Mouse (Mus musculus) limb, embryonic 15.5 days (tissue): ENCODE results near the gene Oas1g. TPM values are rescaled to one million over a fixed set of nuclear protein-coding genes. Genes with fewer than 3 reads are reported as not detected.

ENCODE experiments used
- ATAC-seq: fragments of 200-750 bp; cut with Nextera tagmentation; 2 replicates; pipeline ENCODE4 v1.8.0; 2017; ENCODE audit warnings: low read depth, moderate TSS enrichment; ENCODE audit not compliant: insufficient number of reproducible peaks, low FRiP score, low TSS enrichment
- H3K27ac ChIP-seq: fragments of 300-500 bp; sonication (generic); 2 replicates; pipeline ENCODE4 v1.5.1; 2015; ENCODE audit warnings: moderate library complexity, mild to moderate bottlenecking, inconsistent platforms
- H3K27me3 ChIP-seq: fragments of 300-500 bp; sonication (generic); 2 replicates; pipeline ENCODE4 v1.6.1; 2015; ENCODE audit warnings: inconsistent platforms
- H3K36me3 ChIP-seq: fragments of 300-500 bp; sonication (generic); 2 replicates; pipeline ENCODE4 v1.6.1; 2015; ENCODE audit warnings: inconsistent platforms
- H3K4me1 ChIP-seq: fragments of 300-500 bp; sonication (generic); 2 replicates; pipeline ENCODE4 v1.6.1; 2015; ENCODE audit warnings: inconsistent platforms
- H3K4me2 ChIP-seq: fragments of 300-500 bp; sonication (generic); 2 replicates; pipeline ENCODE4 v1.6.1; 2015; ENCODE audit warnings: mild to moderate bottlenecking, inconsistent platforms
- H3K4me3 ChIP-seq: fragments of 300-500 bp; sonication (generic); 2 replicates; pipeline ENCODE4 v1.5.1; 2015; ENCODE audit warnings: mild to moderate bottlenecking, inconsistent platforms
- H3K9ac ChIP-seq: fragments of 300-500 bp; sonication (generic); 2 replicates; pipeline ENCODE4 v1.6.1; 2015; ENCODE audit warnings: inconsistent platforms
- H3K9me3 ChIP-seq: fragments of 300-500 bp; sonication (generic); 2 replicates; pipeline ENCODE4 v1.6.1; 2016; ENCODE audit warnings: inconsistent platforms
- WGBS: fragments of 180-500 bp; shearing (Covaris S2); methylation state at CpG from one replicate; pipeline ENCODE4 v1.1.7; 2015; 5-methylcytosine and 5-hydroxymethylcytosine counted together
- microRNA-seq: library from miRNA; unstranded; fragments of <30 nt; microRNA quantifications from one replicate; pipeline ENCODE4, GENCODE M21; 2016
- polyA plus RNA-seq: library from polyadenylated mRNA; unstranded; fragments of >200 nt; fragmentation: Nextera tagmentation; extraction: Ambion mirVana; gene quantifications from 2 replicates; pipeline ENCODE4 v1.2.1, GENCODE M21; 2015

Oas1g gene
- polyA plus RNA-seq, 1 experiment from 2014 or later = 0.81 TPM

DNA sequence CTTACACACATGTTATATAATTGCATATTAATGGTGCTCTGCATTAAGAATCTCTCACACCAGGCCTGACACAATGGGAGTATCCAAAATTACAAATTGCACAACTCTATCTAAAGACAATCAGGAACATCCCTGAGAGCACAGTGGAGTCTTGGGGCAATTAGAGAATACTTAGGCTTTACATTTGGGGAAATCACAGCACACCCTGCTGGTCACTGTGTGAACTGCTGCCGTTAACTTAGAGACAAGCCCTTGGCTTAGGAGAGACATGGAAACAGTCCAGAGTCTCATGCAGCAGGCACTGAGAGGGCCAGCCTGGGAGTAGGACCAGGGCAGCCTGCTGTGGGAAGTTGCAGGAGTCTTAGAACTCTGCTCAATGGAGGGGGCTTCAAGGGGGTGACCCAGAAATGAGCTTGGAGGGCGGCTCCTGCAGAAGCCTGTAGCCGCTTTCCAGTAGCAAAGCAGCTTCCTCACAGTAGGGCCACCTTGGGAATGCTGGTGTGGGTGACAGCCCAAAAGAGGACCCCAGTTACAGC, 37.7 kb downstream of the Oas1g start:
- Histone ChIP-seq H3K27ac (no peak overlapping the region), H3K4me3 (no peak overlapping the region)

DNA sequence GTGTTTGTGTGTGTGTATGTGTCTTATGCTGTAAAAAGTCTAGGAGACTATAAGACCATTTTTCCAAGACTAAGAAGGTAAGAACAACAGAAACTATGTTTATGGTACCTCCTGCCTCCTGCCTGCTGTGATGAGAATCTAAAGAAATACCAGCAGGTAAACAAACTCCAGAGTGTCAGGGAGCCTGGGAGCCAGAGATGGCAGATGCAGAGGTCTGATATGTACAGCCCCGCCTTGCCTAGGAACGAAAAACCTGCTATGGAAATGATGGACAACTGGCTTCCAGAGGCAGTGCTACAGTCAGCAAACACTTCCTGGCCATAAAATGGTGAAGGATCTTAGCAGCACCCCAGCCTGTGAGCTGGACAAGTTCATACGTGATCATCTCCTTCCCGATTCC, 40.3 kb downstream of the Oas1g start, which contains the start of gene Oas1f:
Oas1f (plus strand) TSS at position 301 of the 400 bp plus-strand sequence.
- ATAC-seq = no peak

More for the DNA sequence above, 37.7 kb downstream of the Oas1g start:
- Histone ChIP-seq H3K4me2 (no peak overlapping the region), H3K9me3 (no peaks in the 10 kb centered on the region), H3K4me1 (peaks cover 11% of the 10 kb centered on the region), H3K36me3 (no peaks in the 10 kb centered on the region), H3K9ac (no peak overlapping the region), H3K27me3 (no peaks in the 10 kb centered on the region)
- WGBS = 63% methylated on average over 3 of the region's 3 CpGs
- no peak for ATAC-seq

GRCm38 (mm10) chr5:120844713-120845112, 42.7 kb downstream of the Oas1g start:
- Histone ChIP-seq H3K9ac (no peak overlapping the region), H3K9me3 (no peaks in the 10 kb centered on the region), H3K36me3 (no peaks in the 10 kb centered on the region), H3K4me2 (no peak overlapping the region), H3K4me3 (no peak overlapping the region), H3K4me1 (peaks cover 11% of the 10 kb centered on the region), H3K27me3 (no peaks in the 10 kb centered on the region), H3K27ac (peak overlapping the region; percentile 69)
- ATAC-seq = 0 out of 2 replicates have a peak, but pooled peaks have one; percentile 57
- WGBS = 21% methylated on average over 3 of the region's 3 CpGs

More for the DNA sequence above, 40.3 kb downstream of the Oas1g start, which contains the start of gene Oas1f:
- Histone ChIP-seq H3K27me3 (no peaks in the 10 kb centered on the region), H3K4me3 (no peak within 1 kb of the TSS), H3K27ac (no peak within 1 kb of the TSS), H3K9me3 (no peaks in the 10 kb centered on the region), H3K4me1 (peaks cover 11% of the 10 kb centered on the region), H3K4me2 (no peak within 1 kb of the TSS), H3K36me3 (no peaks in the 10 kb centered on the region), H3K9ac (no peak within 1 kb of the TSS)
- 60% methylated on average over 4 of the region's 4 CpGs for WGBS

- no peak for ATAC-seq
- no peak overlapping the region for H3K27ac ChIP-seq
- 7% methylated on average over 8 of the region's 8 CpGs for WGBS
Measured at GRCm38 (mm10) chr5:120836731-120837585, 50.5 kb downstream of the Oas1g start.

GRCm38 (mm10) chr5:120833335-120834280, 53.8 kb downstream of the Oas1g start:
- Histone ChIP-seq H3K9ac (no peak overlapping the region), H3K36me3 (no peaks in the 10 kb centered on the region), H3K9me3 (no peaks in the 10 kb centered on the region), H3K4me1 (no peaks in the 10 kb centered on the region), H3K27me3 (peaks cover 13% of the 10 kb centered on the region; the same call in 1 of the 2 replicates), H3K27ac (no peak overlapping the region), H3K4me2 (no peak overlapping the region), H3K4me3 (no peak overlapping the region)
- no peak for ATAC-seq
- WGBS = 13% methylated on average over 17 of the region's 17 CpGs

More at GRCm38 (mm10) chr5:120836731-120837585, 50.5 kb downstream of the Oas1g start:
- Histone ChIP-seq H3K27me3 (peaks cover 13% of the 10 kb centered on the region; the same call in 1 of the 2 replicates), H3K4me1 (no peaks in the 10 kb centered on the region), H3K4me2 (no peak overlapping the region), H3K9me3 (no peaks in the 10 kb centered on the region), H3K36me3 (no peaks in the 10 kb centered on the region), H3K9ac (no peak overlapping the region), H3K4me3 (no peak overlapping the region)

DNA sequence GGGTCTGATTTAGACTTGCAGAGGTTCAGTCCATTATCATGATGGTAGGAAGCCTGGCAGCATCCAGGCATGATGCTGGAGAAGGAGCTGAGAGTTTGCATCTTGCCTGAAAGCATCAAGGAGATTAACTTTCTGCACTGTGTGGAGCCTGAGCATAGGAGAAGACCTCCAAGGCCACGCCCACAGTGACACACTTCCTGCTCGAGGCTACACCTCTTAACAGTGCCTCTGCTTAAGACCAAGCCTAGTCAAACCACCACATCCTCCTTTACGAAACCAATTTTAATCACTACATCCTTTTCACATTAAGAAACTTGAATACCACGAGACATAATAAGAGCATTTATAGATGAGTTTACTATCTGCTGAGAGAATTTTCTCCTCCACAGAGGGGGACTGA, 56.4 kb downstream of the Oas1g start:
- Histone ChIP-seq H3K27ac (no peak overlapping the region), H3K4me1 (no peaks in the 10 kb centered on the region), H3K36me3 (no peaks in the 10 kb centered on the region), H3K27me3 (peaks cover 13% of the 10 kb centered on the region; the same call in 1 of the 2 replicates), H3K9ac (no peak overlapping the region), H3K4me2 (no peak overlapping the region), H3K4me3 (no peak overlapping the region), H3K9me3 (no peaks in the 10 kb centered on the region)
- ATAC-seq = no peak
- 69% methylated on average over 4 of the region's 4 CpGs for WGBS

Small RNA genes within 50 kb of the gene (microRNA-seq; reads per million reads assigned to microRNA genes)
- gene Gm22907 = not detected

Other genes with a start within 250 kb of the Oas1g start
- 0.43 and 0.49 TPM in 2 replicates for gene Rasal1, start 238.8 kb downstream of the Oas1g start, polyA plus RNA-seq
- 2.7 and 4.0 TPM in 2 replicates for gene Dtx1, start 175.7 kb downstream of the Oas1g start, polyA plus RNA-seq
- gene Oas2, start 137.8 kb downstream of the Oas1g start, polyA plus RNA-seq = 0.32 and 0.44 TPM in 2 replicates
- 0.16 and 0.18 TPM in 2 replicates for gene Oas3, start 110.0 kb downstream of the Oas1g start, polyA plus RNA-seq
- gene Oas1e, start 92.1 kb downstream of the Oas1g start, polyA plus RNA-seq = not detected in 2 replicates
- gene Oas1c, start 75.1 kb downstream of the Oas1g start, polyA plus RNA-seq = 0.17 and 0.35 TPM in 2 replicates
- 0.42 and 1.0 TPM in 2 replicates for gene Oas1f, start 40.2 kb downstream of the Oas1g start, polyA plus RNA-seq
- not detected in 2 replicates for gene Oas1h, start 26.2 kb downstream of the Oas1g start, polyA plus RNA-seq
- gene Oas1a, start 19.9 kb upstream of the Oas1g start, polyA plus RNA-seq = 2.3 and 2.5 TPM in 2 replicates
- gene Oas1d, start 26.9 kb upstream of the Oas1g start, polyA plus RNA-seq = not detected in 2 replicates
- gene Rph3a, start 122.5 kb upstream of the Oas1g start, polyA plus RNA-seq = 0.04 and 0.06 TPM in 2 replicates